Mouse (Mus musculus): ENCODE data around the gene Ccdc149. TPM values are rescaled to one million over a fixed set of nuclear protein-coding genes. Genes with fewer than 3 reads are reported as not detected.

Gene Ccdc149
- 1.4 and 1.6 TPM in 2 replicates for polyA plus RNA-seq (2012; rRNA removed)
- polyA plus RNA-seq (2014; fragmentation: Nextera tagmentation; extraction: Ambion mirVana): 2.0 and 2.7 TPM in 2 replicates

- no peak for TF ChIP-seq POLR2A (IDR thresholded peaks at IDR 0.05; ENCODE audit: borderline replicate concordance, extremely low read depth, insufficient read depth, insufficient read length)
- H3K9me3 ChIP-seq (ENCODE audit: control insufficient read depth, low read length): no peaks in the 10 kb centered on the region
- H3K9ac ChIP-seq (ENCODE audit: low read depth, low read length, severe bottlenecking): peak within 1 kb of the TSS; percentile 68
- no peaks in the 10 kb centered on the region for H3K36me3 ChIP-seq (ENCODE audit: control insufficient read depth, insufficient read depth, low read length)
- peak within 1 kb of the TSS; percentile 60 for H3K4me3 ChIP-seq (replicated peaks; ENCODE audit: low read length)
- DNase-seq (ENCODE audit: low spot score) (peak; percentile 41), ATAC-seq (ENCODE audit: low FRiP score, low read depth) (peak; percentile 80)
- 0 out of 2 replicates have a peak, but pooled peaks cover 3% of the 10 kb centered on the region for H3K27me3 ChIP-seq (ENCODE audit: control insufficient read depth, insufficient read depth, low read length)
- H3K27ac ChIP-seq (replicated peaks; ENCODE audit: low read depth, low read length): no peak within 1 kb of the TSS
- 1% methylated on average over 48 of the region's 65 CpGs for WGBS
- H3K4me1 ChIP-seq (ENCODE audit: control insufficient read depth, insufficient read depth, low read length): no peaks in the 10 kb centered on the region
- H3K4me2 ChIP-seq (replicated peaks; ENCODE audit: low read depth, low read length, severe bottlenecking): peak within 1 kb of the TSS; percentile 96
Measured at GRCm38 (mm10) chr5:52470991-52471801, at the start of gene Ccdc149. Ccdc149 (minus strand) TSS chr5:52471521.

- H3K9ac ChIP-seq (ENCODE audit: low read depth, low read length, severe bottlenecking): no peak overlapping the region
- 85% methylated on average over 2 of the region's 2 CpGs for WGBS
- H3K27ac ChIP-seq (replicated peaks; ENCODE audit: low read depth, low read length): no peak overlapping the region
- no peaks in the 10 kb centered on the region for H3K9me3 ChIP-seq (ENCODE audit: control insufficient read depth, low read length)
- H3K27me3 ChIP-seq (ENCODE audit: control insufficient read depth, insufficient read depth, low read length): peaks cover 14% of the 10 kb centered on the region
- no peak overlapping the region for H3K4me2 ChIP-seq (replicated peaks; ENCODE audit: low read depth, low read length, severe bottlenecking)
- H3K4me1 ChIP-seq (ENCODE audit: control insufficient read depth, insufficient read depth, low read length): no peaks in the 10 kb centered on the region
- no peaks in the 10 kb centered on the region for H3K36me3 ChIP-seq (ENCODE audit: control insufficient read depth, insufficient read depth, low read length)
- no peak for DNase-seq (ENCODE audit: low spot score)
- H3K4me3 ChIP-seq (replicated peaks; ENCODE audit: low read length): no peak overlapping the region
- TF ChIP-seq POLR2A (IDR thresholded peaks at IDR 0.05; ENCODE audit: borderline replicate concordance, extremely low read depth, insufficient read depth, insufficient read length): no peak
- no peak for ATAC-seq (ENCODE audit: low FRiP score, low read depth)
Measured at GRCm38 (mm10) chr5:52519921-52520320, 48.6 kb upstream of the Ccdc149 start.

GRCm38 (mm10) chr5:52516072-52516476, 44.8 kb upstream of the Ccdc149 start:
- peak overlapping the region; percentile 6; the same call in 1 of the 2 replicates for H3K4me3 ChIP-seq (replicated peaks; ENCODE audit: low read length)
- DNase-seq (ENCODE audit: low spot score): no peak
- no peak overlapping the region for H3K27ac ChIP-seq (replicated peaks; ENCODE audit: low read depth, low read length)
- 20% methylated on average over 21 of the region's 21 CpGs for WGBS
- H3K9me3 ChIP-seq (ENCODE audit: control insufficient read depth, low read length): no peaks in the 10 kb centered on the region
- ATAC-seq (ENCODE audit: low FRiP score, low read depth): no peak
- H3K9ac ChIP-seq (ENCODE audit: low read depth, low read length, severe bottlenecking): no peak overlapping the region
- no peak for TF ChIP-seq POLR2A (IDR thresholded peaks at IDR 0.05; ENCODE audit: borderline replicate concordance, extremely low read depth, insufficient read depth, insufficient read length)
- no peaks in the 10 kb centered on the region for H3K4me1 ChIP-seq (ENCODE audit: control insufficient read depth, insufficient read depth, low read length)
- H3K27me3 ChIP-seq (ENCODE audit: control insufficient read depth, insufficient read depth, low read length): peaks cover 14% of the 10 kb centered on the region
- no peaks in the 10 kb centered on the region for H3K36me3 ChIP-seq (ENCODE audit: control insufficient read depth, insufficient read depth, low read length)
- peak overlapping the region; percentile 38 for H3K4me2 ChIP-seq (replicated peaks; ENCODE audit: low read depth, low read length, severe bottlenecking)

- no peak for ATAC-seq (ENCODE audit: low FRiP score, low read depth)
- Histone ChIP-seq H3K4me1 (ENCODE audit: control insufficient read depth, insufficient read depth, low read length) (no peaks in the 10 kb centered on the region), H3K9me3 (ENCODE audit: control insufficient read depth, low read length) (no peaks in the 10 kb centered on the region), H3K36me3 (ENCODE audit: control insufficient read depth, insufficient read depth, low read length) (no peaks in the 10 kb centered on the region), H3K4me2 (replicated peaks; ENCODE audit: low read depth, low read length, severe bottlenecking) (peak overlapping the region; percentile 38), H3K27me3 (ENCODE audit: control insufficient read depth, insufficient read depth, low read length) (peaks cover 14% of the 10 kb centered on the region), H3K9ac (ENCODE audit: low read depth, low read length, severe bottlenecking) (no peak overlapping the region), H3K4me3 (replicated peaks; ENCODE audit: low read length) (peak overlapping the region; percentile 6; the same call in 1 of the 2 replicates), H3K27ac (replicated peaks; ENCODE audit: low read depth, low read length) (no peak overlapping the region)
- WGBS: 32% methylated on average over 22 of the region's 22 CpGs
- TF ChIP-seq POLR2A (IDR thresholded peaks at IDR 0.05; ENCODE audit: borderline replicate concordance, extremely low read depth, insufficient read depth, insufficient read length): no peak
- DNase-seq (ENCODE audit: low spot score): peak; percentile 58
Measured at GRCm38 (mm10) chr5:52515246-52516021, 44.1 kb upstream of the Ccdc149 start.

GRCm38 (mm10) chr5:52511089-52511488, 39.8 kb upstream of the Ccdc149 start:
- Histone ChIP-seq H3K9ac (ENCODE audit: low read depth, low read length, severe bottlenecking) (no peak overlapping the region), H3K36me3 (ENCODE audit: control insufficient read depth, insufficient read depth, low read length) (no peaks in the 10 kb centered on the region), H3K9me3 (ENCODE audit: control insufficient read depth, low read length) (no peaks in the 10 kb centered on the region), H3K4me2 (replicated peaks; ENCODE audit: low read depth, low read length, severe bottlenecking) (no peak overlapping the region), H3K4me3 (replicated peaks; ENCODE audit: low read length) (no peak overlapping the region), H3K27me3 (ENCODE audit: control insufficient read depth, insufficient read depth, low read length) (peaks cover 3% of the 10 kb centered on the region), H3K27ac (replicated peaks; ENCODE audit: low read depth, low read length) (no peak overlapping the region), H3K4me1 (ENCODE audit: control insufficient read depth, insufficient read depth, low read length) (no peaks in the 10 kb centered on the region)
- TF ChIP-seq POLR2A (IDR thresholded peaks at IDR 0.05; ENCODE audit: borderline replicate concordance, extremely low read depth, insufficient read depth, insufficient read length): no peak
- no peak for ATAC-seq (ENCODE audit: low FRiP score, low read depth)
- DNase-seq (ENCODE audit: low spot score): no peak
- WGBS: 60% methylated on average over 3 of the region's 3 CpGs
